Mouse (Mus musculus) MEL (cell line): ENCODE results near the gene Srbd1.

ENCODE experiments used
- CTCF ChIP-seq, 3 experiments: IDR thresholded peaks in 2 of 3; conservative IDR thresholded peaks in 1 of 3; 2 replicates each; pipeline ENCODE4 v1.5.1; 2011 to 2012; ENCODE audit warnings: low read length in 3 of 3, low read depth in 2 of 3, mild to moderate bottlenecking in 2 of 3, improper control_type of control experiment in 1 of 3, inconsistent platforms in 1 of 3, mixed read lengths in 1 of 3, moderate library complexity in 1 of 3; ENCODE audit not compliant: control insufficient read depth in 1 of 3, insufficient read depth in 1 of 3, poor library complexity in 1 of 3, severe bottlenecking in 1 of 3
- EP300 ChIP-seq, 2 experiments: IDR thresholded peaks; 2 replicates each; pipeline ENCODE4 v1.6.1; 2011; ENCODE audit warnings: improper control_type of control experiment in 2 of 2, low read length in 2 of 2, low read depth in 1 of 2, mild to moderate bottlenecking in 1 of 2
- HCFC1 ChIP-seq: IDR thresholded peaks from 2 replicates; pipeline ENCODE4 v1.6.1; 2012; ENCODE audit warnings: low read depth, mild to moderate bottlenecking, inconsistent platforms, low read length, improper control_type of control experiment, moderate library complexity
- MXI1 ChIP-seq: IDR thresholded peaks from 2 replicates; pipeline ENCODE4 v1.6.1; 2011; ENCODE audit warnings: mild to moderate bottlenecking, low read depth, low read length, improper control_type of control experiment
- POLR2A ChIP-seq, 2 experiments: IDR thresholded peaks; 2 replicates each; pipeline ENCODE4 v1.6.1; 2011 to 2012; ENCODE audit warnings: low read length in 2 of 2, mild to moderate bottlenecking in 2 of 2, control low read depth in 1 of 2, improper control_type of control experiment in 1 of 2, low read depth in 1 of 2, moderate library complexity in 1 of 2; ENCODE audit not compliant: control insufficient read depth in 1 of 2, insufficient read depth in 1 of 2, poor library complexity in 1 of 2

DNA sequence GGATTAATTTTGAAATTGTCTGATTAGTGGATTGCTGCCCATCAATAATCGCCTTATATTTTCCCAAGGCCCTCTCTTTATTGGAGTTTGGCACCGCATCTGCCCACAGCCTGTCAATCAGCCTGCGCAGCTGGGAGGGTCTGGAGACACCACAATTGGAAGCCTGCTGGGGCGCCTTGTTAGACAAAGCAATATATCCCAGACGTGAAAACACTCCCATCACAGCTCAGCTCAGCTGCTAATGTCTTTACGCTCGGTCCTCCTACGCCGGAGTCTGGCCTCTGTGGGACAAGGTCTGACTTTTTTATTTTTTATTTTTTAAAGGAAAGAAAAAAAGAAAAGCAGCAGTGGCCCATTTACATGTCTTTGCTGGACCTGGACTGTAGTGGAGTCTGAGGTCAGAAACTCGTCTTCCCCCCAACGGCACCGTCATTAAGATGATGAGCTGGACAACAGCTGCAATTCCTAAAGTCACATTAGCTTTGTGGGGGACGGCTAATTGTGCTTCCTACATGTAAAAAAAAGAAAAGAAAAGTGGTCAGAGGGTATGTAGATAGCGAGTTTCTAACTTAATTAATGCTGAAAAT is 195.0 kb downstream of the Srbd1 start:
- TF ChIP-seq CTCF (IDR thresholded peaks at IDR 0.05 in 2 of 3, conservative IDR thresholded peaks at IDR 0.05 in 1 of 3; ENCODE audit: control insufficient read depth in 1 of 3, insufficient read depth in 1 of 3, low read depth in 2 of 3, low read length in 3 of 3, poor library complexity in 1 of 3, severe bottlenecking in 1 of 3) = no peak
- no peak for TF ChIP-seq MXI1
- TF ChIP-seq HCFC1 = no peak
- no peak for TF ChIP-seq POLR2A (IDR thresholded peaks at IDR 0.05; ENCODE audit: control insufficient read depth in 1 of 2, insufficient read depth in 1 of 2, low read depth in 1 of 2, low read length in 2 of 2, poor library complexity in 1 of 2)
- no peak for TF ChIP-seq EP300 (IDR thresholded peaks at IDR 0.05; ENCODE audit: low read depth in 1 of 2, low read length in 2 of 2)
